Mouse (Mus musculus): Measurements from ENCODE around the gene Rgp1.
"Not testable (repeated sequence)": the region's sequence is repeated elsewhere in the genome, so short reads cannot be mapped to it uniquely, and the experiment has no call there.

Rgp1 gene

GRCm38 (mm10) chr4:43578376-43579204 lies at the start of gene Rgp1, which contains the start of gene Gba2:
Gene Rgp1 (plus strand): TSS chr4:43578715.
Gene Gba2 (minus strand): TSS chr4:43578873.
- peak; percentile 79 for DNase-seq (ENCODE audit: low read depth)

- no peak for DNase-seq (ENCODE audit: low read depth)
These were observed 48.4 kb upstream of the Rgp1 start for GRCm38 (mm10) chr4:43530081-43530501.

GRCm38 (mm10) chr4:43530581-43530980 lies 47.9 kb upstream of the Rgp1 start:
- DNase-seq (ENCODE audit: low read depth): peak; percentile 91

GRCm38 (mm10) chr4:43533270-43533669 lies 45.2 kb upstream of the Rgp1 start:
- DNase-seq (ENCODE audit: low read depth): no peak

GRCm38 (mm10) chr4:43535628-43536027 lies 42.9 kb upstream of the Rgp1 start:
- DNase-seq (ENCODE audit: low read depth): no peak

- no peak for DNase-seq (ENCODE audit: low read depth)
These were observed 42.5 kb upstream of the Rgp1 start for GRCm38 (mm10) chr4:43536031-43536430.

GRCm38 (mm10) chr4:43542044-43542443 lies 36.5 kb upstream of the Rgp1 start:
- no peak for DNase-seq (ENCODE audit: low read depth)

- DNase-seq (ENCODE audit: low read depth): no peak
These were observed 32.0 kb upstream of the Rgp1 start for GRCm38 (mm10) chr4:43546375-43547047.

DNA sequence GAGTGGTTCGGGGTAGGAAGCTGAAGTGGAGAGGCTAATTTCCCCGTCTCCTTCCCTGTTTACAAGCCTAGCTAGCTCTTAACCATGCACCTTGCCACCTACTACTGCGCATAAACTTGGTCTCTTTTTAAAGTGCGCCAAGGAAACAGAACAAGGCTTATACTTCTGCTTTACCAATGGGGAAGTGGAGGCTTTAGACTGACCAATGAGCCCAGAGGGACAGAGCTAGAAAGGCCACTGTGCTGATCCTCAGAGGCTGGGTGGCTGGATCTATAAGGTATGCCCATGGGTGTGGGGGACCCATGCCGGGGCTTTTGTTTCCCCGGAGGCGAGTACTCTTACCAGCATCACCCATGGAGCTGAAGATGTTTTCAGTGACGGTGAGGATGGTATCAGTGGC lies 31.4 kb upstream of the Rgp1 start:
- no peak for DNase-seq (ENCODE audit: low read depth)

- DNase-seq (ENCODE audit: low read depth): no peak
These were observed 29.5 kb upstream of the Rgp1 start for GRCm38 (mm10) chr4:43549055-43549454.

DNA sequence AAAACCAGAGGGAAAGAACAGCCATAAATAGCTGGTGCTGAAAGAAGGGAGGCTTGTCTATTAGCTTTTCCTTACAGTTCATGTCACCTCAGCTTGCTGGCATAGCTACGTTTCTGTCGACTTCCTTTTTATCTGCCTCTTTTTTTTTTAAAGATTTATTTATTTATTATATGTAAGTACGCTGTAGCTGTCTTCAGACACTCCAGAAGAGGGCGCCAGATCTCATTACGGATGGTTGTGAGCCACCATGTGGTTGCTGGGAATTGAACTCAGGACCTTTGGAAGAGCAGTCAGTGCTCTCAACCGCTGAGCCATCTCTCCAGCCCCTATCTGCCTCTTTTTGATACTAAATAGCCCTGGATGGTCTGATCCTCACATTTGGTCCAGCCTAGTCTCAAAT lies 26.7 kb upstream of the Rgp1 start:
- DNase-seq (ENCODE audit: low read depth): not testable (repeated sequence)

GRCm38 (mm10) chr4:43552437-43552836 lies 26.1 kb upstream of the Rgp1 start:
- no peak for DNase-seq (ENCODE audit: low read depth)

DNA sequence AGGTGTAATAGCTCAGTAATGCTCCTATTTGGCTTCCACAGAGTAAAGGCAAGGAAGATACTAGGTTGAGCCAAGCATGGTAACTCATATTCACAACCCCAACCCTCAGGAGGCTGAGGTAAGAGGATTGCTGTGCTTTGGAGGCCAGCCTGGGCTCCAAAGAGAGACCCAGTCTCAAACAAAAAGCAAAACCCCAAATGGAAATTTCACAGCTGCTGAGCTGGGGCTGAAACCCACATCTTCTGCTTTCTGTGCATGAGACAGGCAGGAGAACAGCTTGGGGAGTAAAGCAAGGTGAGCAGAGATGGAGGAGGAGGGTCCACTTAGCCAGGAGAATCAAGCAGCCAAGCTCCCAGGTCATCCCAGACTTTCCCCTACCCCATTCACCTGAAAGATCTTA lies 24.6 kb upstream of the Rgp1 start:
- no peak for DNase-seq (ENCODE audit: low read depth)

DNA sequence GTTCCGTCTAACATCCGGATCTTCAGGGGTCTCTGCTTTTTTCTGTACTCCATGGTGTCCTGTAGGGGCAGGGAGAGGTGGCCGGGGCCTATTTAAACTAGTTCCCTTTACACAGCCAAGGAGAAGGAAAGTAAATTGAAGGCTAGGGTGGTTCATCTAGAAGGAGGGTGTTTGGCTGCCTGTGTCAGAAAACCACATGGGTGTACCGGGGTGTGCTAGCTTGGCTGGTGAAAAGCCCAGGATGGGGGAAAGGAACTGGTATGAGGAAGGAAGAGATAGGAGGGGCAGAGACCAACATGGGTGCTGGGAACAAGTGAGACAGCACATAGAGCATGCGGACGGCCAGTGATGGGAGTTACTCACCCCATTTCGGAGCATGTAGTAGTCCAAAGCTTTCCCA lies 22.6 kb upstream of the Rgp1 start:
- DNase-seq (ENCODE audit: low read depth): no peak

GRCm38 (mm10) chr4:43558028-43558630 lies 20.4 kb upstream of the Rgp1 start:
- DNase-seq (ENCODE audit: low read depth): no peak

DNA sequence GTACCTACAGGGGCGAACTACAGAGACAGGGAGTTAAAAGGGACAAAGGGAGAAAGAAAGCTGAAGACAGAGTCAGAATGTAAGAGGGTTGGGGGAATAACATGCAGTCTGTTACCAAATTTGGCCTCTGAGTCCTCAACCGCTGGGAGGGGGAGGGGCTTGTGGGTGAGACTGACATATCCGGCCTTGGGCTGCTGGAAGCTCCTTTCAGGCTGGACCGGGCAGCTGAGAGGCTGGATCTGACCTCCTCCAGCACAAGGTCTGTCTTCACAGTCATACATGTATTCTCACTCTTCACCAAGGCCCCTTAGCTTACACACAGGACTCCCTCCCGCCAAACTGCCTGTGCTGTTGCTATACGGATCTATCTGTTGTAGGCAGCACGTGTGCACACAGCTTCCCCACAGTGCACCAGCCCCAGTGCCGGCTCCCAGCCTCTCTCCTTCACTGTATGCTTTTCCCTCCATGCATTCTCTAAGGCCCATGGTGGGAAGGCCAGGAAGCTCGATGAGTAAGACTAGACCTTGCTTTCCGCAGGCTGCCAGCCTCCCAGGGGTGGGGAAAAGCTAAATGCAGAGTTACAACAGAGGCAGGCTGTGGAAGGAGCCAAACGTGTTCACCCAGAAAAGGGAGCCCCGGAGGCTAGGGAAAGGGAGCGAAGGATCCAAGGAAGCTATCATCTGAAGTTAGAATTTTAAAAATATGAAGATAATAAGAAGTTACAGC lies 19.7 kb upstream of the Rgp1 start:
- DNase-seq (ENCODE audit: low read depth): peak; percentile 70

- peak; percentile 22 for DNase-seq (ENCODE audit: low read depth)
These were observed 18.8 kb upstream of the Rgp1 start for GRCm38 (mm10) chr4:43559519-43560242.

GRCm38 (mm10) chr4:43560243-43560611 lies 18.3 kb upstream of the Rgp1 start:
- no peak for DNase-seq (ENCODE audit: low read depth)

DNA sequence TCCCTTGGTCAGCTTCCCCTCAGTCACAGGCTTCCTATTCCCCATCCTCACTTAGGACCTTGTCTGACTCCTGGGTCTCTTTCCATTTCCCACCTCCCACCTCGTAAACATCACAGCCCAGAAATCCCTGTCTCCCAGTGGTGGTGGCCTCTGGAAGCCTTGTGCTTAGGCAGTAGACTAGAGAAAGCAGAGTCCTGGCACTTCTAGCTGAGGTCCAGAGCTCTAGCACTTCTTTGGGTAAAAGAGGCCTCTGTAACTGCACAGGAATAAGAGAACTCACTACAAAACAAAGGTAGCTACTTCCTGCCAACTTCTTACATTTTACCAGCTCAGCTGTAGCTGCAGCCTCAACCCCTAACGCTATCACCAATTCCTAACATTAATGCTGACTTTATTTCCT lies 17.5 kb upstream of the Rgp1 start:
- DNase-seq (ENCODE audit: low read depth): peak; percentile 41

DNA sequence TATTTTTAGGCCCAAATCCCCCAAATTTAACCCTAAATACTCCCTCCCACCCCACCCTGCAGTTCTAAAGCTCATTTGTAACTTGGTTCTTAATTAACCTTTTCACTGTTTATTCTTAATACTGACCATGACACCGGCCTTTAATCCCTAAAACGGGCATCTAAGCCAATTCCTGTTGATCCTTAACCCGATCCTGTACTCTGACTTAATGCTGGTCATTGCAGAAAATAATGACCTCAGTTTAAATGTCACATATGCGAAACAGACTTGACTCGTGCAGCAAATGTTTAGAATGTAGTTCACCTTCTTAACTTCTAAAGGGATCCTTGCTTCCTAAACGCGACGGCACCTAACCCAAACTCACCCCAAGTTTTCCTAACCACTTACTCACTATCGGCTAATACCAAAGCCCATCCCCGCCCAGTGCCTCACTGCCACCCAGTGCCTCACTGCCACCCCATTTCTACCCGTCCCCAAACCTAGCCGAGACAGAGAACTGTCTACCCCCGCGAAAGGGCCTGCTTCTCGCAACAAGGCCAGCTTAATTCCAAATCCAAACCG lies 17.0 kb upstream of the Rgp1 start:
- DNase-seq (ENCODE audit: low read depth): peak; percentile 23

Data from naive thymus-derived CD4-positive, alpha-beta T cell, adult 2 months (primary cell).